Mouse (Mus musculus) CH12.LX (cell line): ENCODE data around the gene Rbbp8nl. TPM values are rescaled to one million over a fixed set of nuclear protein-coding genes. Genes with fewer than 3 reads are reported as not detected.

Experiments used
- DNase-seq: peaks from one replicate; pipeline ENCODE4 v3.0.0-alpha.2; 2013; ENCODE audit errors: extremely low read depth
- H3K27ac ChIP-seq: 2 replicates; pipeline ENCODE4 v1.5.1; 2012; ENCODE audit warnings: low read depth, mild to moderate bottlenecking, control low read depth, moderate library complexity; ENCODE audit not compliant: insufficient read depth
- H3K27me3 ChIP-seq: replicated peaks from 2 replicates; pipeline ENCODE3; 2012; ENCODE audit warnings: inconsistent platforms
- H3K36me3 ChIP-seq, 2 experiments: replicated peaks in 1 of 2; 2 replicates each; pipeline versions ENCODE3 to v1.6.1; 2012; ENCODE audit warnings: inconsistent platforms in 1 of 2, low read length in 1 of 2, mild to moderate bottlenecking in 1 of 2, mixed read lengths in 1 of 2, moderate library complexity in 1 of 2; ENCODE audit not compliant: control insufficient read depth in 1 of 2, insufficient read depth in 1 of 2
- H3K4me1 ChIP-seq, 2 experiments: 2 replicates each; pipeline ENCODE4 v1.6.1; 2012; ENCODE audit warnings: inconsistent platforms in 1 of 2, moderate library complexity in 1 of 2; ENCODE audit not compliant: insufficient read depth in 2 of 2, control insufficient read depth in 1 of 2
- H3K4me2 ChIP-seq: 2 replicates; pipeline ENCODE4 v1.6.1; 2012; ENCODE audit warnings: low read depth, mild to moderate bottlenecking, control low read depth; ENCODE audit not compliant: poor library complexity, insufficient read depth, severe bottlenecking
- H3K4me3 ChIP-seq, 3 experiments: fragments of 150-350 bp in 1 of 3; sonication (generic) in 1 of 3; replicated peaks in 1 of 3; 2 replicates each; pipeline versions ENCODE3 to v1.5.1; 2011 to 2012; ENCODE audit warnings: low read depth in 2 of 3, low read length in 2 of 3, mild to moderate bottlenecking in 2 of 3, moderate library complexity in 2 of 3, control low read depth in 1 of 3, improper control_type of control experiment in 1 of 3, inconsistent platforms in 1 of 3, mixed read lengths in 1 of 3; ENCODE audit not compliant: poor library complexity in 1 of 3
- H3K79me2 ChIP-seq: replicated peaks from 2 replicates; pipeline ENCODE4 v1.6.1; 2012; ENCODE audit warnings: mild to moderate bottlenecking, moderate library complexity; ENCODE audit not compliant: control insufficient read depth, poor library complexity, insufficient read depth, severe bottlenecking; ENCODE audit errors: extremely low read depth
- H3K9ac ChIP-seq: 2 replicates; pipeline ENCODE4 v1.6.1; 2012; ENCODE audit warnings: low read depth, mild to moderate bottlenecking, control low read depth, moderate library complexity; ENCODE audit not compliant: insufficient read depth
- H3K9me3 ChIP-seq: replicated peaks from 2 replicates; pipeline ENCODE3; 2012; ENCODE audit warnings: low read length, inconsistent platforms, mixed read lengths
- BHLHE40 ChIP-seq: IDR thresholded peaks from 2 replicates; pipeline ENCODE4 v1.6.1; 2011; ENCODE audit warnings: mild to moderate bottlenecking, low read depth, low read length, improper control_type of control experiment
- CHD2 ChIP-seq: IDR thresholded peaks from 2 replicates; pipeline ENCODE4 v1.6.1; 2011; ENCODE audit warnings: low read length, improper control_type of control experiment
- ETS1 ChIP-seq: conservative IDR thresholded peaks from 2 replicates; pipeline ENCODE4 v1.6.1; 2012; ENCODE audit warnings: low read depth, mild to moderate bottlenecking, inconsistent platforms, low read length, improper control_type of control experiment, moderate library complexity
- GABPA ChIP-seq: IDR thresholded peaks from 2 replicates; pipeline ENCODE4 v1.6.1; 2012; ENCODE audit warnings: low read depth, low read length, improper control_type of control experiment, inconsistent platforms; ENCODE audit not compliant: insufficient replicate concordance
- HCFC1 ChIP-seq: IDR thresholded peaks from 2 replicates; pipeline ENCODE4 v1.6.1; 2012; ENCODE audit warnings: low read depth, mild to moderate bottlenecking, inconsistent platforms, low read length, improper control_type of control experiment
- IRF4 ChIP-seq: IDR thresholded peaks from 2 replicates; pipeline ENCODE4 v1.6.1; 2014; ENCODE audit warnings: low read depth, mild to moderate bottlenecking, inconsistent platforms, low read length, improper control_type of control experiment
- JUN ChIP-seq: IDR thresholded peaks from 2 replicates; pipeline ENCODE4 v1.6.1; 2011; ENCODE audit warnings: low read depth, mild to moderate bottlenecking, low read length, improper control_type of control experiment, moderate library complexity; ENCODE audit not compliant: insufficient read depth
- JUND ChIP-seq: conservative IDR thresholded peaks from 2 replicates; pipeline ENCODE4 v1.6.1; 2011; ENCODE audit warnings: low read depth, low read length, improper control_type of control experiment
- MAFK ChIP-seq: IDR thresholded peaks from 2 replicates; pipeline ENCODE4 v1.6.1; 2011; ENCODE audit warnings: low read length, improper control_type of control experiment; ENCODE audit not compliant: insufficient replicate concordance
- MAX ChIP-seq: IDR thresholded peaks from 2 replicates; pipeline ENCODE4 v1.6.1; 2011; ENCODE audit warnings: low read length, improper control_type of control experiment
- MEF2A ChIP-seq: IDR thresholded peaks from 2 replicates; pipeline ENCODE4 v1.6.1; 2014; ENCODE audit warnings: low read depth, mild to moderate bottlenecking, inconsistent platforms, low read length, improper control_type of control experiment, borderline replicate concordance
- MXI1 ChIP-seq: IDR thresholded peaks from 2 replicates; pipeline ENCODE4 v1.6.1; 2011; ENCODE audit warnings: mild to moderate bottlenecking, low read depth, low read length, improper control_type of control experiment
- MYC ChIP-seq: IDR thresholded peaks from 2 replicates; pipeline ENCODE4 v1.6.1; 2011; ENCODE audit warnings: low read depth, mild to moderate bottlenecking, improper control_type of control experiment, low read length
- NELFE ChIP-seq: IDR thresholded peaks from 2 replicates; pipeline ENCODE4 v1.6.1; 2011; ENCODE audit warnings: low read depth, low read length, improper control_type of control experiment
- NRF1 ChIP-seq: IDR thresholded peaks from 2 replicates; pipeline ENCODE4 v1.6.1; 2014; ENCODE audit warnings: low read depth, mild to moderate bottlenecking, inconsistent platforms, low read length, improper control_type of control experiment, moderate library complexity
- PAX5 ChIP-seq: IDR thresholded peaks from 2 replicates; pipeline ENCODE4 v1.6.1; 2012; ENCODE audit warnings: low read length, inconsistent platforms, mixed read lengths
- POLR2A ChIP-seq: IDR thresholded peaks from 2 replicates; pipeline ENCODE4 v1.6.1; 2011; ENCODE audit warnings: low read depth, mild to moderate bottlenecking, improper control_type of control experiment, low read length
- POLR2AphosphoS2 ChIP-seq: IDR thresholded peaks from 2 replicates; pipeline ENCODE4 v1.6.1; 2011; ENCODE audit warnings: low read depth, low read length, improper control_type of control experiment
- RAD21 ChIP-seq: IDR thresholded peaks from 2 replicates; pipeline ENCODE4 v1.6.1; 2011; ENCODE audit warnings: low read depth, mild to moderate bottlenecking, low read length, improper control_type of control experiment, moderate library complexity
- RCOR1 ChIP-seq: conservative IDR thresholded peaks from 2 replicates; pipeline ENCODE4 v1.6.1; 2012; ENCODE audit warnings: low read depth, mild to moderate bottlenecking, inconsistent platforms, low read length, improper control_type of control experiment
- SIN3A ChIP-seq: IDR thresholded peaks from 2 replicates; pipeline ENCODE4 v1.6.1; 2012; ENCODE audit warnings: low read length, improper control_type of control experiment, inconsistent platforms
- SMC3 ChIP-seq: IDR thresholded peaks from 2 replicates; pipeline ENCODE4 v1.6.1; 2011; ENCODE audit warnings: low read depth, low read length, improper control_type of control experiment
- TBP ChIP-seq: conservative IDR thresholded peaks from 2 replicates; pipeline ENCODE4 v1.6.1; 2011; ENCODE audit warnings: low read depth, low read length, improper control_type of control experiment
- TCF12 ChIP-seq: IDR thresholded peaks from 2 replicates; pipeline ENCODE4 v1.6.1; 2014; ENCODE audit warnings: low read depth, mild to moderate bottlenecking, inconsistent platforms, low read length, improper control_type of control experiment
- UBTF ChIP-seq: IDR thresholded peaks from 2 replicates; pipeline ENCODE4 v1.6.1; 2012; ENCODE audit warnings: low read depth, mild to moderate bottlenecking, inconsistent platforms, low read length, improper control_type of control experiment, moderate library complexity
- USF2 ChIP-seq: conservative IDR thresholded peaks from 2 replicates; pipeline ENCODE4 v1.6.1; 2011; ENCODE audit warnings: low read depth, low read length, improper control_type of control experiment
- ZC3H11A ChIP-seq: IDR thresholded peaks from 2 replicates; pipeline ENCODE4 v1.6.1; 2012; ENCODE audit warnings: low read depth, mild to moderate bottlenecking, inconsistent platforms, low read length, improper control_type of control experiment
- ZNF384 ChIP-seq: IDR thresholded peaks from 2 replicates; pipeline ENCODE4 v1.6.1; 2012; ENCODE audit warnings: low read depth, low read length, improper control_type of control experiment, inconsistent platforms
- dilution Hi-C: fragments of 300-500 bp; cut with MboI; formaldehyde crosslinking; loops from 2 replicates; pipeline ENCODE4 v1.14.3; 2020; ENCODE audit warnings: low sequenced_read_pairs; ENCODE audit not compliant: extremely low pct_unique_long_range_greater_than_20kb, extremely low pct_ligation_motif_present
- in situ Hi-C: fragments of 300-500 bp; cut with MboI; formaldehyde crosslinking; loops from 3 replicates; pipeline ENCODE4 v1.14.3; 2019; ENCODE audit warnings: low sequenced_read_pairs, low pct_ligation_motif_present, low pct_unique_long_range_greater_than_20kb, mixed read lengths
- polyA plus RNA-seq: library from polyadenylated mRNA; unstranded; fragments of >175 nt; gene quantifications from 2 replicates; pipeline ENCODE4 v1.2.1, GENCODE M21; 2012; ENCODE audit warnings: low read depth; ENCODE audit not compliant: insufficient read length
- total RNA-seq, 2 experiments: library from RNA; depleted of rRNA; stranded (reverse); fragments of 300-350 nt in 1 of 2; fragments of >200 nt in 1 of 2; gene quantifications; 2 replicates each; pipeline ENCODE4 v1.2.3; 2012 to 2014

Gene Rbbp8nl
- total and polyA plus RNA-seq, 3 experiments: not detected

GRCm38 (mm10) chr2:180230482-180230881, 59.2 kb downstream of the Rbbp8nl start:
- no peak overlapping the region for H3K4me3 ChIP-seq
- H3K79me2 ChIP-seq: no peaks in the 10 kb centered on the region
- in situ Hi-C loops: no loop called here
- H3K4me2 ChIP-seq: no peak overlapping the region
- no peak for DNase-seq
- dilution Hi-C loops: no loop called here
- H3K27ac ChIP-seq: no peak overlapping the region
- H3K27me3 ChIP-seq: peaks cover 70% of the 10 kb centered on the region
- TF ChIP-seq MAX: no peak
- TF ChIP-seq PAX5: no peak
- no peak for TF ChIP-seq GABPA
- TF ChIP-seq BHLHE40: no peak
- no peak for TF ChIP-seq RAD21
- TF ChIP-seq MYC: no peak
- TF ChIP-seq TCF12: no peak
- TF ChIP-seq CHD2: no peak
- no peak for TF ChIP-seq SMC3
- TF ChIP-seq HCFC1: no peak
- TF ChIP-seq TBP: no peak
- TF ChIP-seq MXI1: no peak
- no peak for TF ChIP-seq POLR2AphosphoS2
- TF ChIP-seq SIN3A: no peak
- no peak for TF ChIP-seq USF2
- no peak for TF ChIP-seq JUN
- no peak overlapping the region for H3K9ac ChIP-seq
- no peaks in the 10 kb centered on the region for H3K9me3 ChIP-seq
- no peaks in the 10 kb centered on the region for H3K36me3 ChIP-seq
- peaks cover under 1 to 7% of the 10 kb centered on the region in 2 experiments; a peak in 2 of 4 replicates for H3K4me1 ChIP-seq

GRCm38 (mm10) chr2:180229129-180229528, 60.5 kb downstream of the Rbbp8nl start:
- no peak overlapping the region for H3K4me3 ChIP-seq
- dilution Hi-C loops: no loop called here
- H3K27me3 ChIP-seq: peaks cover 77% of the 10 kb centered on the region
- no peaks in the 10 kb centered on the region for H3K79me2 ChIP-seq
- H3K9me3 ChIP-seq: no peaks in the 10 kb centered on the region
- no peak for TF ChIP-seq HCFC1
- TF ChIP-seq JUND: no peak
- no peak for TF ChIP-seq MYC
- TF ChIP-seq ETS1: no peak
- TF ChIP-seq IRF4: no peak
- no peak for TF ChIP-seq NRF1
- no peak for TF ChIP-seq MAFK
- no peak for TF ChIP-seq MAX
- TF ChIP-seq SMC3: no peak
- no peak for TF ChIP-seq POLR2A
- TF ChIP-seq NELFE: no peak
- no peak for TF ChIP-seq MXI1
- no peak for TF ChIP-seq SIN3A
- no peak for TF ChIP-seq ZNF384
- TF ChIP-seq ZC3H11A: no peak
- no peak for TF ChIP-seq MEF2A
- TF ChIP-seq PAX5: no peak
- no peak for TF ChIP-seq RCOR1
- TF ChIP-seq UBTF: no peak
- peaks cover 4 to 7% of the 10 kb centered on the region in 2 experiments; a peak in 2 of 4 replicates for H3K4me1 ChIP-seq
- no peak overlapping the region for H3K9ac ChIP-seq
- DNase-seq: no peak
- H3K27ac ChIP-seq: no peak overlapping the region
- in situ Hi-C loops: loop anchor here (5.0 kb wide), 1 partner anchor 37 kb away; no protein-coding TSS in a partner anchor
- no peaks in the 10 kb centered on the region for H3K36me3 ChIP-seq
- no peak overlapping the region for H3K4me2 ChIP-seq
